Mouse (Mus musculus): Measurements from ENCODE around the gene Fcer2a. TPM values are rescaled to one million over a fixed set of nuclear protein-coding genes. Genes with fewer than 3 reads are reported as not detected.

Gene Fcer2a
- 0.14 and 0.16 TPM in 2 replicates for polyA plus RNA-seq (2015; fragmentation: Nextera tagmentation; extraction: Ambion mirVana)

- no peaks in the 10 kb centered on the region for H3K4me1 ChIP-seq (ENCODE audit: control insufficient read depth, insufficient read depth, low read length)
- no peak within 1 kb of the TSS for H3K4me2 ChIP-seq (ENCODE audit: low read depth, low read length)
- no peak within 1 kb of the TSS for H3K9ac ChIP-seq (ENCODE audit: low read length)
- H3K27me3 ChIP-seq (ENCODE audit: control insufficient read depth, insufficient read depth, low read length), result no peaks in the 10 kb centered on the region
- WGBS, result 67% methylated on average over 3 of the region's 3 CpGs
- H3K4me3 ChIP-seq (ENCODE audit: low read length), result no peak within 1 kb of the TSS
- no peaks in the 10 kb centered on the region for H3K9me3 ChIP-seq (replicated peaks; ENCODE audit: control insufficient read depth, low read length)
- H3K36me3 ChIP-seq (ENCODE audit: control insufficient read depth, insufficient read depth), result no peaks in the 10 kb centered on the region
- ATAC-seq (replicated peaks; ENCODE audit: extremely low read depth, insufficient read depth, low FRiP score), result no peak
- H3K27ac ChIP-seq (ENCODE audit: low read length), result no peak within 1 kb of the TSS
Observed at GRCm38 (mm10) chr8:3694121-3694520, at the start of gene Fcer2a. Gene Fcer2a, minus strand, starts transcription at chr8:3694175.

- no peaks in the 10 kb centered on the region for H3K27me3 ChIP-seq (ENCODE audit: control insufficient read depth, insufficient read depth, low read length)
- H3K9ac ChIP-seq (ENCODE audit: low read length), result no peak overlapping the region
- no peaks in the 10 kb centered on the region for H3K9me3 ChIP-seq (replicated peaks; ENCODE audit: control insufficient read depth, low read length)
- no peak for ATAC-seq (replicated peaks; ENCODE audit: extremely low read depth, insufficient read depth, low FRiP score)
- no peak overlapping the region for H3K4me2 ChIP-seq (ENCODE audit: low read depth, low read length)
- H3K36me3 ChIP-seq (ENCODE audit: control insufficient read depth, insufficient read depth), result no peaks in the 10 kb centered on the region
- H3K4me3 ChIP-seq (ENCODE audit: low read length), result no peak overlapping the region
- H3K4me1 ChIP-seq (ENCODE audit: control insufficient read depth, insufficient read depth, low read length), result no peaks in the 10 kb centered on the region
- no peak overlapping the region for H3K27ac ChIP-seq (ENCODE audit: low read length)
- 81% methylated on average over 2 of the region's 2 CpGs for WGBS
Observed at GRCm38 (mm10) chr8:3736947-3737346, 43.0 kb upstream of the Fcer2a start.

- no peaks in the 10 kb centered on the region for H3K36me3 ChIP-seq (ENCODE audit: control insufficient read depth, insufficient read depth)
- H3K27me3 ChIP-seq (ENCODE audit: control insufficient read depth, insufficient read depth, low read length), result no peaks in the 10 kb centered on the region
- H3K4me2 ChIP-seq (ENCODE audit: low read depth, low read length), result no peak overlapping the region
- no peak overlapping the region for H3K27ac ChIP-seq (ENCODE audit: low read length)
- no peak overlapping the region for H3K9ac ChIP-seq (ENCODE audit: low read length)
- WGBS, result 75% methylated on average over 2 of the region's 2 CpGs
- H3K9me3 ChIP-seq (replicated peaks; ENCODE audit: control insufficient read depth, low read length), result no peaks in the 10 kb centered on the region
- H3K4me3 ChIP-seq (ENCODE audit: low read length), result no peak overlapping the region
- ATAC-seq (replicated peaks; ENCODE audit: extremely low read depth, insufficient read depth, low FRiP score), result no peak
- no peaks in the 10 kb centered on the region for H3K4me1 ChIP-seq (ENCODE audit: control insufficient read depth, insufficient read depth, low read length)
Observed at GRCm38 (mm10) chr8:3735599-3735998, 41.6 kb upstream of the Fcer2a start.

- no peak overlapping the region for H3K4me3 ChIP-seq (ENCODE audit: low read length)
- ATAC-seq (replicated peaks; ENCODE audit: extremely low read depth, insufficient read depth, low FRiP score), result no peak
- H3K27ac ChIP-seq (ENCODE audit: low read length), result no peak overlapping the region
- H3K9ac ChIP-seq (ENCODE audit: low read length), result no peak overlapping the region
- H3K27me3 ChIP-seq (ENCODE audit: control insufficient read depth, insufficient read depth, low read length), result no peaks in the 10 kb centered on the region
- no peaks in the 10 kb centered on the region for H3K9me3 ChIP-seq (replicated peaks; ENCODE audit: control insufficient read depth, low read length)
- WGBS, result 50% methylated on average over 1 of the region's 1 CpGs
- no peaks in the 10 kb centered on the region for H3K4me1 ChIP-seq (ENCODE audit: control insufficient read depth, insufficient read depth, low read length)
- no peaks in the 10 kb centered on the region for H3K36me3 ChIP-seq (ENCODE audit: control insufficient read depth, insufficient read depth)
- H3K4me2 ChIP-seq (ENCODE audit: low read depth, low read length), result no peak overlapping the region
Observed at GRCm38 (mm10) chr8:3734084-3734483, 40.1 kb upstream of the Fcer2a start.

GRCm38 (mm10) chr8:3721041-3721440 is 27.1 kb upstream of the Fcer2a start:
- Histone ChIP-seq H3K36me3 (ENCODE audit: control insufficient read depth, insufficient read depth) (no peaks in the 10 kb centered on the region), H3K9ac (ENCODE audit: low read length) (no peak overlapping the region), H3K9me3 (replicated peaks; ENCODE audit: control insufficient read depth, low read length) (no peaks in the 10 kb centered on the region), H3K4me3 (ENCODE audit: low read length) (no peak overlapping the region), H3K27ac (ENCODE audit: low read length) (no peak overlapping the region), H3K4me2 (ENCODE audit: low read depth, low read length) (no peak overlapping the region), H3K4me1 (ENCODE audit: control insufficient read depth, insufficient read depth, low read length) (no peaks in the 10 kb centered on the region), H3K27me3 (ENCODE audit: control insufficient read depth, insufficient read depth, low read length) (no peaks in the 10 kb centered on the region)
- no peak for ATAC-seq (replicated peaks; ENCODE audit: extremely low read depth, insufficient read depth, low FRiP score)
- 6% methylated on average over 1 of the region's 1 CpGs for WGBS

GRCm38 (mm10) chr8:3720551-3720950 is 26.6 kb upstream of the Fcer2a start, which contains the start of gene Clec4g:
Gene Clec4g, minus strand, starts transcription at chr8:3720651.
- H3K9me3 ChIP-seq (replicated peaks; ENCODE audit: control insufficient read depth, low read length), result no peaks in the 10 kb centered on the region
- H3K27ac ChIP-seq (ENCODE audit: low read length), result no peak within 1 kb of the TSS
- no peak within 1 kb of the TSS for H3K4me3 ChIP-seq (ENCODE audit: low read length)
- H3K36me3 ChIP-seq (ENCODE audit: control insufficient read depth, insufficient read depth), result no peaks in the 10 kb centered on the region
- no peaks in the 10 kb centered on the region for H3K4me1 ChIP-seq (ENCODE audit: control insufficient read depth, insufficient read depth, low read length)
- H3K4me2 ChIP-seq (ENCODE audit: low read depth, low read length), result no peak within 1 kb of the TSS
- WGBS, result 53% methylated on average over 5 of the region's 5 CpGs
- ATAC-seq (replicated peaks; ENCODE audit: extremely low read depth, insufficient read depth, low FRiP score), result no peak
- no peaks in the 10 kb centered on the region for H3K27me3 ChIP-seq (ENCODE audit: control insufficient read depth, insufficient read depth, low read length)
- no peak within 1 kb of the TSS for H3K9ac ChIP-seq (ENCODE audit: low read length)

GRCm38 (mm10) chr8:3718559-3718958 is 24.6 kb upstream of the Fcer2a start:
- ATAC-seq (replicated peaks; ENCODE audit: extremely low read depth, insufficient read depth, low FRiP score), result 0 out of 2 replicates have a peak, but pooled peaks have one; percentile 41
- H3K36me3 ChIP-seq (ENCODE audit: control insufficient read depth, insufficient read depth), result no peaks in the 10 kb centered on the region
- no peak overlapping the region for H3K27ac ChIP-seq (ENCODE audit: low read length)
- no peaks in the 10 kb centered on the region for H3K9me3 ChIP-seq (replicated peaks; ENCODE audit: control insufficient read depth, low read length)
- H3K4me3 ChIP-seq (ENCODE audit: low read length), result no peak overlapping the region
- H3K4me2 ChIP-seq (ENCODE audit: low read depth, low read length), result no peak overlapping the region
- H3K9ac ChIP-seq (ENCODE audit: low read length), result no peak overlapping the region
- H3K27me3 ChIP-seq (ENCODE audit: control insufficient read depth, insufficient read depth, low read length), result no peaks in the 10 kb centered on the region
- H3K4me1 ChIP-seq (ENCODE audit: control insufficient read depth, insufficient read depth, low read length), result no peaks in the 10 kb centered on the region
- WGBS, result 15% methylated on average over 14 of the region's 14 CpGs

- Histone ChIP-seq H3K36me3 (ENCODE audit: control insufficient read depth, insufficient read depth) (no peaks in the 10 kb centered on the region), H3K9me3 (replicated peaks; ENCODE audit: control insufficient read depth, low read length) (no peaks in the 10 kb centered on the region), H3K4me3 (ENCODE audit: low read length) (no peak overlapping the region), H3K27ac (ENCODE audit: low read length) (no peak overlapping the region), H3K9ac (ENCODE audit: low read length) (no peak overlapping the region), H3K27me3 (ENCODE audit: control insufficient read depth, insufficient read depth, low read length) (no peaks in the 10 kb centered on the region), H3K4me1 (ENCODE audit: control insufficient read depth, insufficient read depth, low read length) (no peaks in the 10 kb centered on the region), H3K4me2 (ENCODE audit: low read depth, low read length) (no peak overlapping the region)
- peak; percentile 67 for ATAC-seq (replicated peaks; ENCODE audit: extremely low read depth, insufficient read depth, low FRiP score)
- 48% methylated on average over 12 of the region's 12 CpGs for WGBS
Observed at GRCm38 (mm10) chr8:3717321-3717954, 23.5 kb upstream of the Fcer2a start.

GRCm38 (mm10) chr8:3711646-3712045 is 17.7 kb upstream of the Fcer2a start:
- no peak overlapping the region for H3K4me3 ChIP-seq (ENCODE audit: low read length)
- no peak; the same call in 1 of the 2 replicates for ATAC-seq (replicated peaks; ENCODE audit: extremely low read depth, insufficient read depth, low FRiP score)
- no peak overlapping the region for H3K4me2 ChIP-seq (ENCODE audit: low read depth, low read length)
- no peaks in the 10 kb centered on the region for H3K4me1 ChIP-seq (ENCODE audit: control insufficient read depth, insufficient read depth, low read length)
- no peak overlapping the region for H3K9ac ChIP-seq (ENCODE audit: low read length)
- H3K36me3 ChIP-seq (ENCODE audit: control insufficient read depth, insufficient read depth), result no peaks in the 10 kb centered on the region
- no peaks in the 10 kb centered on the region for H3K9me3 ChIP-seq (replicated peaks; ENCODE audit: control insufficient read depth, low read length)
- no peaks in the 10 kb centered on the region for H3K27me3 ChIP-seq (ENCODE audit: control insufficient read depth, insufficient read depth, low read length)
- no peak overlapping the region for H3K27ac ChIP-seq (ENCODE audit: low read length)
- 35% methylated on average over 2 of the region's 2 CpGs for WGBS

Data from heart, embryonic 16.5 days (tissue).